Mouse (Mus musculus) myocyte (in vitro differentiated cells): Measurements from ENCODE around the gene Gm10553. TPM values are rescaled to one million over a fixed set of nuclear protein-coding genes. Genes with fewer than 3 reads are reported as not detected.
"Not testable (repeated sequence)": the region's sequence is repeated elsewhere in the genome, so short reads cannot be mapped to it uniquely, and the experiment has no call there.

Experiments used
- H3K27me3 ChIP-seq: one replicate; pipeline ENCODE4 v1.6.1; 2011; ENCODE audit not compliant: control insufficient read depth, insufficient read depth, insufficient read length
- H3K36me3 ChIP-seq: one replicate; pipeline ENCODE4 v1.6.1; 2011; ENCODE audit not compliant: control insufficient read depth, insufficient read depth
- H3K4me2 ChIP-seq: one replicate; pipeline ENCODE4 v1.6.1; 2011; ENCODE audit warnings: low read depth, control low read depth
- H3K4me3 ChIP-seq: one replicate; pipeline ENCODE4 v1.5.1; 2011; ENCODE audit warnings: mild to moderate bottlenecking, control low read depth, moderate library complexity
- H3K79me2 ChIP-seq: one replicate; pipeline ENCODE4 v1.6.1; 2011; ENCODE audit not compliant: control insufficient read depth, insufficient read depth
- H3ac ChIP-seq: one replicate; pipeline ENCODE4 v1.6.1; 2011; ENCODE audit not compliant: control insufficient read depth, insufficient read length
- polyA plus RNA-seq: library from polyadenylated mRNA; unstranded; fragments of >200 nt; fragmentation: generic; extraction: Trizol; gene quantifications from one replicate; pipeline ENCODE4 v1.2.1, GENCODE M21; 2012; ENCODE audit warnings: missing spikeins

The Gm10553 gene
- polyA plus RNA-seq, 1 experiment: not detected

- peak overlapping the region; percentile 24 for H3K4me2 ChIP-seq
- H3K79me2 ChIP-seq, H3K4me3 ChIP-seq, H3ac ChIP-seq, H3K27me3 ChIP-seq, H3K36me3 ChIP-seq: not testable (repeated sequence)
Observed at GRCm38 (mm10) chr1:85111572-85111971, 11.6 kb downstream of the Gm10553 start.

GRCm38 (mm10) chr1:85112266-85112665, 12.3 kb downstream of the Gm10553 start:
- not testable (repeated sequence) for H3K4me3 ChIP-seq, H3ac ChIP-seq, H3K4me2 ChIP-seq, H3K79me2 ChIP-seq, H3K36me3 ChIP-seq, H3K27me3 ChIP-seq

GRCm38 (mm10) chr1:85112889-85113288, 12.9 kb downstream of the Gm10553 start:
- not testable (repeated sequence) for H3K79me2 ChIP-seq

GRCm38 (mm10) chr1:85114078-85114477, 14.1 kb downstream of the Gm10553 start:
- not testable (repeated sequence) for H3K4me3 ChIP-seq, H3K4me2 ChIP-seq, H3K79me2 ChIP-seq, H3K27me3 ChIP-seq, H3K36me3 ChIP-seq, H3ac ChIP-seq

More at GRCm38 (mm10) chr1:85112889-85113288, 12.9 kb downstream of the Gm10553 start:
- not testable (repeated sequence) for H3K27me3 ChIP-seq, H3ac ChIP-seq, H3K36me3 ChIP-seq, H3K4me2 ChIP-seq, H3K4me3 ChIP-seq

GRCm38 (mm10) chr1:85114666-85115402, 14.9 kb downstream of the Gm10553 start:
- not testable (repeated sequence) for H3K36me3 ChIP-seq, H3K4me2 ChIP-seq, H3ac ChIP-seq, H3K27me3 ChIP-seq, H3K4me3 ChIP-seq, H3K79me2 ChIP-seq

GRCm38 (mm10) chr1:85117537-85117936, 17.6 kb downstream of the Gm10553 start:
- not testable (repeated sequence) for H3ac ChIP-seq, H3K4me2 ChIP-seq, H3K36me3 ChIP-seq, H3K27me3 ChIP-seq, H3K4me3 ChIP-seq, H3K79me2 ChIP-seq

GRCm38 (mm10) chr1:85118341-85118740, 18.4 kb downstream of the Gm10553 start:
- not testable (repeated sequence) for H3K4me3 ChIP-seq, H3K27me3 ChIP-seq, H3ac ChIP-seq, H3K4me2 ChIP-seq, H3K79me2 ChIP-seq, H3K36me3 ChIP-seq

- not testable (repeated sequence) for H3ac ChIP-seq, H3K36me3 ChIP-seq, H3K27me3 ChIP-seq, H3K79me2 ChIP-seq, H3K4me2 ChIP-seq, H3K4me3 ChIP-seq
Observed at GRCm38 (mm10) chr1:85121841-85122240, 21.9 kb downstream of the Gm10553 start.

GRCm38 (mm10) chr1:85133671-85134070, 33.7 kb downstream of the Gm10553 start:
- H3K27me3 ChIP-seq, H3K4me2 ChIP-seq, H3K4me3 ChIP-seq, H3K79me2 ChIP-seq, H3ac ChIP-seq, H3K36me3 ChIP-seq: not testable (repeated sequence)

Other genes with a start within 250 kb of the Gm10553 start
- 0.46 TPM for gene Slc16a14, start 165.0 kb upstream of the Gm10553 start, polyA plus RNA-seq
- not detected for gene A530032D15Rik, start 9.7 kb downstream of the Gm10553 start, polyA plus RNA-seq
- gene C130026I21Rik, start 170.4 kb downstream of the Gm10553 start, polyA plus RNA-seq: 0.52 TPM